Mouse (Mus musculus) C2C12 (cell line): ENCODE results near the gene Ampd2. TPM values are rescaled to one million over a fixed set of nuclear protein-coding genes. Genes with fewer than 3 reads are reported as not detected.

Source experiments
- H3K27me3 ChIP-seq: one replicate; pipeline ENCODE4 v1.6.1; 2011; ENCODE audit not compliant: control insufficient read depth, insufficient read depth, insufficient read length
- H3K36me3 ChIP-seq: one replicate; pipeline ENCODE4 v1.6.1; 2011; ENCODE audit not compliant: control insufficient read depth, insufficient read depth
- H3K4me3 ChIP-seq: one replicate; pipeline ENCODE4 v1.5.1; 2011; ENCODE audit warnings: mild to moderate bottlenecking, control low read depth; ENCODE audit not compliant: poor library complexity, insufficient read depth, severe bottlenecking
- H3K79me2 ChIP-seq: one replicate; pipeline ENCODE4 v1.6.1; 2011; ENCODE audit not compliant: control insufficient read depth, insufficient read depth
- H3K79me3 ChIP-seq: one replicate; pipeline ENCODE4 v1.6.1; 2011; ENCODE audit warnings: low read depth, control low read depth
- H3ac ChIP-seq: one replicate; pipeline ENCODE3; 2011; ENCODE audit warnings: low read depth; ENCODE audit not compliant: control insufficient read depth, insufficient read length
- CEBPB ChIP-seq: IDR thresholded peaks from one replicate; pipeline ENCODE4 v1.6.1; 2011; ENCODE audit warnings: low read depth, mild to moderate bottlenecking, control low read depth, moderate library complexity
- CTCF ChIP-seq: IDR thresholded peaks from one replicate; pipeline ENCODE4 v1.5.1; 2011; ENCODE audit not compliant: control insufficient read depth, insufficient read depth, insufficient read length
- FOSL1 ChIP-seq: IDR thresholded peaks from one replicate; pipeline ENCODE4 v1.8.0; 2011; ENCODE audit warnings: mild to moderate bottlenecking, low read length; ENCODE audit not compliant: poor library complexity, insufficient read depth, severe bottlenecking
- MAX ChIP-seq: IDR thresholded peaks from one replicate; pipeline ENCODE4 v1.6.1; 2011; ENCODE audit warnings: mild to moderate bottlenecking, control low read depth
- MYOD1 ChIP-seq: IDR thresholded peaks from one replicate; pipeline ENCODE4 v1.6.1; 2011; ENCODE audit warnings: low read depth; ENCODE audit not compliant: control insufficient read depth, insufficient read length
- MYOG ChIP-seq: IDR thresholded peaks from one replicate; pipeline ENCODE4 v1.6.1; 2011; ENCODE audit not compliant: control insufficient read depth, insufficient read length; ENCODE audit errors: extremely low read depth
- USF1 ChIP-seq: IDR thresholded peaks from one replicate; pipeline ENCODE4 v1.6.1; 2011; ENCODE audit warnings: low read depth, mild to moderate bottlenecking, control low read depth, moderate library complexity
- polyA plus RNA-seq: library from polyadenylated mRNA; unstranded; fragments of >200 nt; fragmentation: generic; extraction: Trizol; gene quantifications from one replicate; pipeline ENCODE4 v1.2.1, GENCODE M21; 2012; ENCODE audit warnings: missing spikeins

The Ampd2 gene
- polyA plus RNA-seq, 1 experiment = 58.3 TPM

GRCm38 (mm10) chr3:108084767-108085270 lies 1.6 kb downstream of the Ampd2 start:
- Histone ChIP-seq H3K79me3 (peaks cover 38% of the 10 kb centered on the region), H3K79me2 (peaks cover 75% of the 10 kb centered on the region), H3K27me3 (no peaks in the 10 kb centered on the region), H3K4me3 (peak overlapping the region; percentile 79), H3K36me3 (peaks cover 23% of the 10 kb centered on the region), H3ac (peak overlapping the region; percentile 79)
- TF ChIP-seq USF1 (no peak), MYOD1 (no peak), MYOG (no peak), MAX (no peak), CTCF (no peak), FOSL1 (no peak), CEBPB (no peak)

GRCm38 (mm10) chr3:108083904-108084407 lies 2.5 kb downstream of the Ampd2 start:
- peaks cover 38% of the 10 kb centered on the region for H3K79me3 ChIP-seq
- peaks cover 28% of the 10 kb centered on the region for H3K36me3 ChIP-seq
- H3K4me3 ChIP-seq = no peak overlapping the region
- H3ac ChIP-seq = no peak overlapping the region
- H3K27me3 ChIP-seq = no peaks in the 10 kb centered on the region
- TF ChIP-seq CTCF (no peak), MYOD1 (no peak), USF1 (no peak), FOSL1 (no peak), MAX (no peak), MYOG (no peak), CEBPB (no peak)
- peaks cover 79% of the 10 kb centered on the region for H3K79me2 ChIP-seq

- no peak for TF ChIP-seq MYOG
- TF ChIP-seq CEBPB = no peak
- TF ChIP-seq MAX = no peak
- TF ChIP-seq USF1 = no peak
- TF ChIP-seq MYOD1 = no peak
- no peak for TF ChIP-seq FOSL1
- TF ChIP-seq CTCF = no peak
- Histone ChIP-seq H3K4me3 (no peak overlapping the region), H3K27me3 (no peaks in the 10 kb centered on the region), H3K36me3 (peaks cover 35% of the 10 kb centered on the region), H3K79me3 (peaks cover 38% of the 10 kb centered on the region), H3K79me2 (peaks cover 79% of the 10 kb centered on the region), H3ac (no peak overlapping the region)
Measured at GRCm38 (mm10) chr3:108083161-108083560, 3.3 kb downstream of the Ampd2 start.

GRCm38 (mm10) chr3:108082251-108082875 lies 4.1 kb downstream of the Ampd2 start:
- Histone ChIP-seq H3K4me3 (no peak overlapping the region), H3K79me3 (peaks cover 38% of the 10 kb centered on the region), H3ac (no peak overlapping the region), H3K27me3 (no peaks in the 10 kb centered on the region), H3K36me3 (peaks cover 43% of the 10 kb centered on the region), H3K79me2 (peaks cover 75% of the 10 kb centered on the region)
- TF ChIP-seq CEBPB = no peak
- TF ChIP-seq MYOG = no peak
- no peak for TF ChIP-seq USF1
- no peak for TF ChIP-seq MAX
- TF ChIP-seq CTCF = no peak
- TF ChIP-seq FOSL1 = no peak
- no peak for TF ChIP-seq MYOD1

- no peak overlapping the region for H3ac ChIP-seq
- no peak overlapping the region for H3K4me3 ChIP-seq
- TF ChIP-seq USF1 (no peak), FOSL1 (no peak), MYOD1 (no peak), CEBPB (no peak), MYOG (no peak), MAX (no peak), CTCF (no peak)
- H3K27me3 ChIP-seq = no peaks in the 10 kb centered on the region
- peaks cover 38% of the 10 kb centered on the region for H3K79me3 ChIP-seq
- H3K79me2 ChIP-seq = peaks cover 68% of the 10 kb centered on the region
- peaks cover 50% of the 10 kb centered on the region for H3K36me3 ChIP-seq
Measured at GRCm38 (mm10) chr3:108081681-108082080, 4.8 kb downstream of the Ampd2 start.

GRCm38 (mm10) chr3:108076836-108077235 lies 9.6 kb downstream of the Ampd2 start:
- H3K79me2 ChIP-seq = peaks cover 24% of the 10 kb centered on the region
- peaks cover 68% of the 10 kb centered on the region for H3K36me3 ChIP-seq
- H3K4me3 ChIP-seq = no peak overlapping the region
- H3ac ChIP-seq = no peak overlapping the region
- H3K79me3 ChIP-seq = peaks cover 7% of the 10 kb centered on the region
- no peak for TF ChIP-seq MYOG
- TF ChIP-seq CEBPB = no peak
- TF ChIP-seq USF1 = no peak
- no peak for TF ChIP-seq FOSL1
- no peak for TF ChIP-seq MYOD1
- no peak for TF ChIP-seq MAX
- TF ChIP-seq CTCF = no peak
- no peaks in the 10 kb centered on the region for H3K27me3 ChIP-seq
